Mouse (Mus musculus): ENCODE measurements at regions not wholly inside any gene's neighbourhood (a gene's known extent, or its start where the extent isn't known, plus 50 kb on each side); places are given as distances from the start of the nearest gene placed in this dataset.

DNA sequence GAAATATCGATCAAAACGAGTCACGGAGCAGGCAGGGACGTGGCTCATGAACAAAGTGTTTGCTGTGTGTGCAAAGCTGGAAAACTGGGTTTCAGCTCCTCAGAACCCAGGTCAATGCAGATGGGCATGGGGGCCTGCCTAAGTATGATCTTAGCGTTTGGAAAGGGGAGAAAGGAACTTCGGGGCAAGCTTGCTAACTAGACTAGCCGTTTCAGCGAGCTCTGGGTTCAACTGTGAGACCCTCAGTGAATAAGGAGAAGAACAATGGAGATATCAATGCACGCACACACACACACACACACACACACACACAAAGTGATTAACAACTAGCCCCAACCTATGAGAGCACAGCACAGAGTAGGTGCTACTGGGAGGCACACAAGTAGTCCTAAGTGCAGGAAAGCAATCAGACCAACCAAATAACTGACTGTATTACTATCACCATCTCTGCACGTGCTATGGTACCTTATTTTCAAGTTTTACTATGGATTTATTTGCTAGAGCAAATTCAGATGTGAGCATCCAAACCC lies 64.3 kb upstream of the Klf3 start:
- Histone ChIP-seq H3K27me3 (ENCODE audit: control insufficient read depth) (no peaks in the 10 kb centered on the region), H3K4me1 (ENCODE audit: control insufficient read depth) (peaks cover 2% of the 10 kb centered on the region), H3K36me3 (ENCODE audit: control insufficient read depth) (no peaks in the 10 kb centered on the region), H3K4me3 (replicated peaks) (no peak overlapping the region), H3K9me3 (ENCODE audit: control insufficient read depth, low read length) (peaks cover 3% of the 10 kb centered on the region; the same call in 1 of the 2 replicates)
- TF ChIP-seq TAL1 (IDR thresholded peaks at IDR 0.05; ENCODE audit: low read length) = no peak
- TF ChIP-seq GATA1 (IDR thresholded peaks at IDR 0.05; ENCODE audit: low read length) = no peak

DNA sequence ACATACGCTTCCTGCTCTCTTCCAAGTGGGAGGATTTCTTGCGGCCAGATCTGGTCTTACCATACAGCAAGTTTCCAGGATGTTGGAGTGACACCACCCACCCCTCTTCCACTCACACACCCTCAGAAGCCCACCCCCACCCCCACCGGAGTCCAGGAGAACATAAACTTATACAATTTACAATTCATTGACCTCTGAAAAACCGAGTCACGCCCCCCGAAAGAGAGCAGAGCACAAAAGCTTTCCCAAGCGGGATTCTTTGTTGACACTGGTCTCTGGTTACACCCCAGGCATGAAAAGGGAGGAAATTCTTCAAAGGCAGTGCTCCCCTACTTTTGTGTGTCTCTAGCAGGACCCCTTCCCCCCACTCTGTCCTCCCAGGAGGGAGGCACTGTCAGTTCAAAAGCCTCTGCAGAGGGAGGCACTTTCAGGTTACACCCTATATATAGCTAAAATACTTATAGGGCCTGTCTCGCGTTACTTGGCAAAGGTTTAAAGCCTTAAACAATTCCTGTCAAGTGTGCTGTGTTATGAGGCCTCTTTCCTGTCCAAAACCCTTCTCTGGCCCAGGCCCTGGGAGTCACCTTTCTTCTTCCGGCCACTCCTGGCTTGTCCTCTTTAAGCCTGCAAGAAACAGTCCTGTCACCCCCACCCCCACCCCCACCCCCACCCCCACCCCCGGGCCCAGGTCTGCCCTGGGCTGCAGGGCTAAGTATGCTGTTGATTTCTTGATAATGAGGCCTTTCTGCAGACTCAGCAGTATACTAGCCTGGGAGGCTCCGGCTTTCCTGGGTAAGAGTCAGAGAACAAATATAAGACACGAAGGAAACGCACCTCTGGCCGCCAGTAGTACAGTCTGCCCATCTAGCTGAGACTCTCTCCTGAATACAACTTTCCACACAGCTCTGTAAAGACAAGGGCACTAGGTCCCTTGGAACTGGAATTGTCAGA lies 63.6 kb upstream of the Klf3 start:
- TF ChIP-seq TAL1 (IDR thresholded peaks at IDR 0.05; ENCODE audit: low read length) (no peak), GATA1 (IDR thresholded peaks at IDR 0.05; ENCODE audit: low read length) (no peak)
- Histone ChIP-seq H3K4me1 (ENCODE audit: control insufficient read depth) (peaks cover 2% of the 10 kb centered on the region), H3K27me3 (ENCODE audit: control insufficient read depth) (no peaks in the 10 kb centered on the region), H3K4me3 (replicated peaks) (no peak overlapping the region), H3K36me3 (ENCODE audit: control insufficient read depth) (no peaks in the 10 kb centered on the region), H3K9me3 (ENCODE audit: control insufficient read depth, low read length) (peaks cover 3% of the 10 kb centered on the region; the same call in 1 of the 2 replicates)

DNA sequence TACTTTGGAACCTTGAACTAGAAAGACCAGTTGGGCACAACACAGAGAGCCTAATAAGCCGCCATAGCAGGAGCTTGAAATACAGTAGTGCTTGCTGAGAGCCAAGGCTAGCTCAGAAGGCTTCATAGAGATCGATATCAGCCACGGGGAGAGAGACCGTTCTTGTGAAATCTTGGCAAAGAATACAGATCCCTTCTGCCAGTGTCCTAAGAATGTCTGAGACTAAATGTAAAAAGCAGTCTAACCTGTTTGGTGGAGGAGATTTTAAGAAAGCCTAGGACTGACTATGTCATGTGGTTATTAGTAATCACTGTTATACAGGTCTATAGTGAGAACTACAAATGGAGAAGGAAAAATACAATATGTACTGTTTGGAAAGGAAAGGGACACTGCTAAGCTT lies 59.1 kb upstream of the Klf3 start:
- H3K9me3 ChIP-seq (ENCODE audit: control insufficient read depth, low read length) = peaks cover 3% of the 10 kb centered on the region; the same call in 1 of the 2 replicates
- H3K4me1 ChIP-seq (ENCODE audit: control insufficient read depth) = peaks cover 2% of the 10 kb centered on the region
- no peaks in the 10 kb centered on the region for H3K36me3 ChIP-seq (ENCODE audit: control insufficient read depth)
- H3K27me3 ChIP-seq (ENCODE audit: control insufficient read depth) = no peaks in the 10 kb centered on the region
- TF ChIP-seq TAL1 (IDR thresholded peaks at IDR 0.05; ENCODE audit: low read length) (no peak), GATA1 (IDR thresholded peaks at IDR 0.05; ENCODE audit: low read length) (no peak)
- no peak overlapping the region for H3K4me3 ChIP-seq (replicated peaks)

DNA sequence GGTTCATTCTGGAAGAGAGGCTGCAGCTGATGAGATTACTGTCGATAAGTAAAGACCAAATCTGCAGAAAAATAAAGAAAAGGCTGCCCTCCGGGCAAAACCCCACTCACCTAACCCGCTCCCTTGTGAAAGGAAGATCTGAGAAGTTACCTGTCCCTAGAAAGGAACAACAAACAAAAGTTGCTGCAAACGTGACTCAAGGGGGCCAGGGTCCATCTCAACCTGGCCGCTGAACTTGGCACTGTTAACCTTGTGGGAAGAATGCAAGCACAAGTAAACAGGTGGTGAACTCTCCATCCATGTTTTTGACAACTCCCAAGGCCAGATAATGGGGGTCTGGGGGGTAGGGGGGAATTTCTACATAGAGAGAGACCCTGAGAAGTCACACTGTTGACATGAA lies 58.7 kb upstream of the Klf3 start:
- Histone ChIP-seq H3K27me3 (ENCODE audit: control insufficient read depth) (no peaks in the 10 kb centered on the region), H3K9me3 (ENCODE audit: control insufficient read depth, low read length) (peaks cover 3% of the 10 kb centered on the region; the same call in 1 of the 2 replicates), H3K36me3 (ENCODE audit: control insufficient read depth) (no peaks in the 10 kb centered on the region), H3K4me1 (ENCODE audit: control insufficient read depth) (peaks cover 4% of the 10 kb centered on the region), H3K4me3 (replicated peaks) (no peak overlapping the region)
- no peak for TF ChIP-seq GATA1 (IDR thresholded peaks at IDR 0.05; ENCODE audit: low read length)
- TF ChIP-seq TAL1 (IDR thresholded peaks at IDR 0.05; ENCODE audit: low read length) = no peak

DNA sequence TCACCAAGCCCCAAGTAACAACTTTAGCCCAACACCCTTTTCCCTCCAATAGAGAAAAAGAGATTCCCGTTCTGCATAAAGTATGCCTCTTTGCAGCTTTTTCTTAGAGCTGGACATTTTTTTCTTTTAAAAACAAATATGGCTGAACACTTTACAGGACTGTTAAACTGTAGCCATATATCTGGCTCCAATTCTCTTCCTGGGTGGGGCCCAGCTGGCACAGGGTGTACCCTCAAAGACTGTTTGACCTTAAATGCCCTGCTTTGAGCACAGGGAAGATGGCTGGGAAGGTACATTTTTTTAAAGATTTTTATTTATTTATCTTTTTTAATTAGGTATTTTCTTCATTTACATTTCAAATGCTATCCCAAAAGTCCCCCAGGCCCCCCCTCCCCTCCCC lies 55.7 kb upstream of the Klf3 start:
- H3K27me3 ChIP-seq (ENCODE audit: control insufficient read depth) = no peaks in the 10 kb centered on the region
- TF ChIP-seq TAL1 (IDR thresholded peaks at IDR 0.05; ENCODE audit: low read length) = no peak
- TF ChIP-seq GATA1 (IDR thresholded peaks at IDR 0.05; ENCODE audit: low read length) = no peak

DNA sequence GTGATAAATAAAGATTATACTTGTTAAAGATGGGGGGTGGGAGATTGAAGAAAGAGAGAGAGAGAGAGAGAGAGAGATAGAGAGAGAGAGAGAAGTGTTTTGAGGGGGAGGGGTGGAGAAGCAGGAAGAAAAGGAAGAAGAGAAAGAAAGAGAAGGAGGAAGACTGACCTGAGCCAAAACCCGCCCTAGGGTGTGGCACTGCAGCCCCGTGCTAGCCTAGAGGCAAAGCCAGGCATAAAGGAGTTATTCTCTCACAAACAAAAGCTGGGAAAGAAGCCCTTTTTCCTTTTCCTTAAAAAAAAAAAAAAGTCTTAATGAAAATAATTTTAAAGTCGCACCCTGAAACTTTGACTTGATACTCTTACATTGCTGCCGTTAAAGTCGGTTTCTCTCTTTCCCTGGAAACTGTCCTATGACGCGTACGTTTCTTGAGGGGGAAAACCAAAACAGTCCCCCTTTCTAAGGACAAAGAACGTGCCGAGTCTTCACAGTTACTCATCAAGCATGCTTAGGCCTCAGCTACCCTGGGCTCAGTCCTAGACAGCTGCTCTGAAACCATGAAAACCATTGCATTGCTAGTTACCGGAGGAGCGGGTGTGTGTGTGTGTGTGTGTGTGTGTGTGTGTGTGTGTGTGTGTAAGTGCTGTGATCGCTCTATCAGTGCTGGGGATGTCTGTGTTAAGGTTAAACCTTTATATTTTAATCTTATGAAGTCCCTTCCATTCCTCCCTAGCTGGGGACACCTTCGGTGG lies 53.6 kb upstream of the Klf3 start:
- no peak for TF ChIP-seq TAL1 (IDR thresholded peaks at IDR 0.05; ENCODE audit: low read length)
- H3K4me1 ChIP-seq (ENCODE audit: control insufficient read depth) = peaks cover 23% of the 10 kb centered on the region
- no peaks in the 10 kb centered on the region for H3K27me3 ChIP-seq (ENCODE audit: control insufficient read depth)
- no peaks in the 10 kb centered on the region for H3K36me3 ChIP-seq (ENCODE audit: control insufficient read depth)
- H3K9me3 ChIP-seq (ENCODE audit: control insufficient read depth, low read length) = no peaks in the 10 kb centered on the region
- H3K4me3 ChIP-seq (replicated peaks) = no peak overlapping the region

More for the DNA sequence above, 55.7 kb upstream of the Klf3 start:
- H3K36me3 ChIP-seq (ENCODE audit: control insufficient read depth) = no peaks in the 10 kb centered on the region
- no peak overlapping the region for H3K4me3 ChIP-seq (replicated peaks)
- peaks cover 16% of the 10 kb centered on the region for H3K4me1 ChIP-seq (ENCODE audit: control insufficient read depth)
- H3K9me3 ChIP-seq (ENCODE audit: control insufficient read depth, low read length) = no peaks in the 10 kb centered on the region

DNA sequence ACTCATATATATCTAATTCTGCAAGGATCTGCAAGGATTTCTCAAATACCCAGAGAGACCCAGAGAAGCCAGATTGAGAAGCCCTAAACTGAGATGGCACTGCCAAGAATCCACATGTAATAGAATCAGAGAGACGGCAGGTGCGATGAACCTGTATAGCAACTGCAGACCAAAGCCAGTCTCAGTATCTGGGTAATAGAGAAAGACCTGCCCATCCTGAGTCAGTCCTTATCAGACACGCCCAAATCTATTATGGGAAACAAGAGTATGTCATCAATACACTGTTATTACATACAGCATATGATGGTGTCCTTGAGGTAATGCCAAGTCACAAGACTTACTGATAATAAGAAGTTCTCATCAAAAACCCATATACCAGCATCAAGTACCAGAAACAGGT lies 52.8 kb upstream of the Klf3 start:
- TF ChIP-seq TAL1 (IDR thresholded peaks at IDR 0.05; ENCODE audit: low read length) = no peak
- no peak for TF ChIP-seq GATA1 (IDR thresholded peaks at IDR 0.05; ENCODE audit: low read length)
- Histone ChIP-seq H3K4me1 (ENCODE audit: control insufficient read depth) (peaks cover 23% of the 10 kb centered on the region), H3K27me3 (ENCODE audit: control insufficient read depth) (no peaks in the 10 kb centered on the region), H3K9me3 (ENCODE audit: control insufficient read depth, low read length) (no peaks in the 10 kb centered on the region), H3K4me3 (replicated peaks) (no peak overlapping the region), H3K36me3 (ENCODE audit: control insufficient read depth) (no peaks in the 10 kb centered on the region)

DNA sequence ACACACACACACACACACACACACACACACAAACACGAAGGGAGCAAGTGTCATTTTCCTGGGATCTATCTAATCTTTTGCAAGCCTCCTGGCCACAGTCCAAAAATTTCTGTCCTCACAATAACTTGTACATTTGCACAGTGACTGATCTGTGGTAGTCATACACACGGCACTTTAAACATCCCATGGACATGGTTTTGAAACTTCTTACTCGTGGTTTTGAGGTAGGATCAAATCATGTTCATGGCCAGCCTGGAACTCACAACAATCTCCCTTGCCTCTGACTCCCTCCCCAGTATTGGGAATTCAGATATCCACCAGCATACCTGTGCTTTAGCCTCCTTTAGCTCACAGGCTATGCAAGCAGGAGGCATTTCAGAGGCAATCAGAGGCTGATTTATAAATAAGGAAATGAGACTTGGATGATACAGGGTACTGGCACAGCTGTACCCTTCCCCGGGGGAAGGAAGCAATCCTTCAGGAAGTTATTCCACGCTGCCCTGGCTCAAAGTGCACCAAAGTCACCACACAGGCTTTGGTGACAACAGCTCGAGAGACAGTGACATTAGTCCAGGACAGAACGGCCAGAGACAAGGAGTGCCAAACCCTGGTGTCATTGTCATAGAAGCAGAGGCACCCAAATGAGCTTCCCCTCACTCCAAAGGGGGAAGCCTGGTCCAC lies 52.1 kb upstream of the Klf3 start:
- no peak for TF ChIP-seq TAL1 (IDR thresholded peaks at IDR 0.05; ENCODE audit: low read length)
- no peak for TF ChIP-seq GATA1 (IDR thresholded peaks at IDR 0.05; ENCODE audit: low read length)
- H3K4me3 ChIP-seq (replicated peaks) = no peak overlapping the region
- peaks cover 23% of the 10 kb centered on the region for H3K4me1 ChIP-seq (ENCODE audit: control insufficient read depth)
- no peaks in the 10 kb centered on the region for H3K27me3 ChIP-seq (ENCODE audit: control insufficient read depth)
- H3K36me3 ChIP-seq (ENCODE audit: control insufficient read depth) = no peaks in the 10 kb centered on the region
- no peaks in the 10 kb centered on the region for H3K9me3 ChIP-seq (ENCODE audit: control insufficient read depth, low read length)

All from erythroblast, embryonic 14.5 days (primary cell).